Mouse (Mus musculus) liver, adult 2 months (tissue): ENCODE measurements around the gene Gm17304. TPM values are rescaled to one million over a fixed set of nuclear protein-coding genes. Genes with fewer than 3 reads are reported as not detected.

Experiments used
- DNase-seq: peaks from one replicate; pipeline ENCODE4 v3.0.0-alpha.2; 2011; ENCODE audit warnings: low read depth, low spot score; ENCODE audit errors: extremely low read depth
- H3K27ac ChIP-seq: fragments of 200-500 bp; replicated peaks from 2 replicates; pipeline ENCODE4 v1.5.1; 2012; ENCODE audit warnings: low read depth, mild to moderate bottlenecking, control low read depth, inconsistent platforms, low read length; ENCODE audit not compliant: insufficient read depth
- H3K27me3 ChIP-seq: fragments of 200-500 bp; 2 replicates; pipeline ENCODE4 v1.6.1; 2012; ENCODE audit warnings: mild to moderate bottlenecking, moderate library complexity, low read length, inconsistent platforms; ENCODE audit not compliant: control insufficient read depth, insufficient read depth
- H3K36me3 ChIP-seq: fragments of 200-500 bp; 2 replicates; pipeline ENCODE4 v1.6.1; 2012; ENCODE audit warnings: low read length, inconsistent platforms; ENCODE audit not compliant: control insufficient read depth, insufficient read depth
- H3K4me1 ChIP-seq: fragments of 200-500 bp; 2 replicates; pipeline ENCODE4 v1.6.1; 2011; ENCODE audit warnings: low read length; ENCODE audit not compliant: control insufficient read depth, insufficient read depth
- H3K4me3 ChIP-seq: fragments of 200-500 bp; 2 replicates; pipeline ENCODE4 v1.5.1; 2011; ENCODE audit warnings: low read depth, mild to moderate bottlenecking, control low read depth, low read length, moderate library complexity; ENCODE audit not compliant: insufficient read depth
- H3K79me2 ChIP-seq: fragments of 200-500 bp; 2 replicates; pipeline ENCODE4 v1.6.1; 2012; ENCODE audit warnings: inconsistent platforms, mild to moderate bottlenecking, low read length, moderate library complexity; ENCODE audit not compliant: control insufficient read depth, insufficient read depth
- H3K9ac ChIP-seq: fragments of 200-500 bp; 2 replicates; pipeline ENCODE4 v1.6.1; 2012; ENCODE audit warnings: low read depth, mild to moderate bottlenecking, control low read depth, inconsistent platforms, low read length
- CTCF ChIP-seq: fragments of 200-500 bp; IDR thresholded peaks from 2 replicates; pipeline ENCODE4 v1.5.1; 2011; ENCODE audit warnings: low read depth, low read length, control low read depth
- POLR2A ChIP-seq: fragments of 200-500 bp; IDR thresholded peaks from 2 replicates; pipeline ENCODE4 v1.6.1; 2011; ENCODE audit warnings: low read length, control low read depth; ENCODE audit not compliant: insufficient read depth; ENCODE audit errors: extremely low read depth
- WGBS: fragments of 180-500 bp; shearing (Covaris S2); methylation state at CpG from one replicate; pipeline ENCODE4 v1.1.7; 2018; 5-methylcytosine and 5-hydroxymethylcytosine counted together
- polyA plus RNA-seq: library from polyadenylated mRNA; depleted of rRNA; stranded (reverse); fragments of >200 nt; gene quantifications from 2 replicates; pipeline ENCODE4 v1.2.3, GENCODE M21; 2012
- total RNA-seq: library from RNA; depleted of rRNA; stranded (reverse); fragments of >200 nt; gene quantifications from 2 replicates; pipeline ENCODE4 v1.2.3, GENCODE M21; 2014

The Gm17304 gene
- total and polyA plus RNA-seq, 2 experiments, result not detected

DNA sequence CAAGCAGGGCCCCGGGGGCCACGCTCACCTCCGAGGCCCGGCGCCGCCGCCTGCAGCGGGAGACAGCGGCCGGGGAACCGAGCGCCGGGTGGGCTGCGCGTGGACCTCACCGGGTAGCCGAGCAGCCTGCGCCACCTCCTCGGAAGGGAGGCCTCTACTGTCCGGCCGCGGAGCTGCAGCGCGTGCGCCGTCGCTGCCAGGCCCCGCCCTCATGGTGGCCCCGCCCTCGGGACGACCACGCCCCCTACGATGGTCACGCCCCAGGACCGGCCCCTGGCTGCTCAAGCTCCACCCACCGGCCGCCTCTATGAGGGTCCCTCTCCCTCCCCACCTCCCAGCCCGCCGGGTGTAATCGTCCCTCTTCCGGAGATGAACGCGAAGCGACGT is 34.3 kb upstream of the Gm17304 start:
- DNase-seq, result peak; percentile 36
- no peaks in the 10 kb centered on the region for H3K27me3 ChIP-seq
- WGBS, result 1% methylated on average over 43 of the region's 45 CpGs
- no peaks in the 10 kb centered on the region for H3K36me3 ChIP-seq
- no peaks in the 10 kb centered on the region for H3K79me2 ChIP-seq
- peak overlapping the region; percentile 55 for H3K4me3 ChIP-seq
- H3K27ac ChIP-seq, result no peak overlapping the region
- peak; percentile 78 for TF ChIP-seq CTCF
- no peak for TF ChIP-seq POLR2A
- no peaks in the 10 kb centered on the region; the same call in 1 of the 2 replicates for H3K4me1 ChIP-seq
- H3K9ac ChIP-seq, result peak overlapping the region; percentile 83

DNA sequence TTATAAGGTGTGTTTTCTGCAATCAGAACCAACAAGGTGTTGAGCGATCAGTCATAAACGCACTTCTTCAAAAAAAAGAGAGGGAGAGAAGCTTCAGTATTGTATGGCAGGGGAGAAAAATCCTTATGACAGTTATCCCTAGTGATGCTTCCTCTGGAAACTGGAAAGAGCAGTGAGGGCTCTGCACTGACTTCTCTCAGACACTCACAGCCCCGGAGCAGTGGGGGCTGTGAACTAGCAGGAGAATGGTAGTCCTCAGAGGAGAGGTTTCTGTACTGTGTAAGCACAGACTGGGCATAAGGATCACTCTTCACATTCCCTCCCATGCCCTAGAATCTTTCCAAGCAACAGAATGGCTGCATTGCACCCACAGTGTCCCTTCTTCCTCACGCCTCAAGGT is 33.8 kb upstream of the Gm17304 start:
- no peak overlapping the region for H3K27ac ChIP-seq
- no peaks in the 10 kb centered on the region; the same call in 1 of the 2 replicates for H3K4me1 ChIP-seq
- DNase-seq, result no peak
- H3K4me3 ChIP-seq, result no peak overlapping the region
- H3K9ac ChIP-seq, result no peak overlapping the region
- no peaks in the 10 kb centered on the region for H3K27me3 ChIP-seq
- 43% methylated on average over 4 of the region's 4 CpGs for WGBS
- H3K79me2 ChIP-seq, result no peaks in the 10 kb centered on the region
- TF ChIP-seq POLR2A (no peak), CTCF (no peak)
- no peaks in the 10 kb centered on the region for H3K36me3 ChIP-seq

DNA sequence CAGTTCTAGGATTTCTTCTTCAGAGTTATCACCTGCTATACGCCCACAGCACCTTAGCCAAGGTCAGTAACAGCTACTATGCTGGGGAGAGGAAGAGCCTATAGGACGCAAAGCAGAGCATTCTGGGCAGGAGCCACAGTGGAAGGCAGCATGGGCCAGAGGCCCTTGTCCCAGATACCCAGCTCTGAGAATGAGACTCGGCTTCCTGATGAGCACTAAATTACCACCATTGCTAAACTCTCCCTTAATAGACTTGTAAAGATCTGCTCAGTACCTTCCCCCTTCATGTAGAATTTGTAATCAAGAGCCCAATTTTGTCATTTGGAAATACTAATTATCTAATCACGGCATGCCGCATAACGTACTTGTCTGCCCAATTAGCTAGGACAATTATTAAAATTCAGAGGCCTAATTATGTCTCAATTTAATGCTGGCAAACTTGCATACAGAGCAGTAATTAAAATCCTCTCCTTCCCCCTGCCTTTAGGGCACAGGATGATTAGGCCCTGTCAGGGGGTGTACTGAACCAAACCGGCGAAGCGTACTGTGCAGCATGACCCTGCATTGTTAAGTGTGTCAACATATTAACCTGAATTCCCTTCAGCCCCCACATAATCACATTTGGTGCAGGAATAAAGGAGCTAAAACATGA is 31.5 kb upstream of the Gm17304 start:
- Histone ChIP-seq H3K9ac (no peak overlapping the region), H3K4me1 (peaks cover 6% of the 10 kb centered on the region; the same call in 1 of the 2 replicates), H3K27me3 (no peaks in the 10 kb centered on the region), H3K36me3 (no peaks in the 10 kb centered on the region), H3K4me3 (no peak overlapping the region), H3K79me2 (no peaks in the 10 kb centered on the region), H3K27ac (no peak overlapping the region)
- DNase-seq, result no peak
- 93% methylated on average over 9 of the region's 9 CpGs for WGBS
- TF ChIP-seq POLR2A (no peak), CTCF (no peak)

DNA sequence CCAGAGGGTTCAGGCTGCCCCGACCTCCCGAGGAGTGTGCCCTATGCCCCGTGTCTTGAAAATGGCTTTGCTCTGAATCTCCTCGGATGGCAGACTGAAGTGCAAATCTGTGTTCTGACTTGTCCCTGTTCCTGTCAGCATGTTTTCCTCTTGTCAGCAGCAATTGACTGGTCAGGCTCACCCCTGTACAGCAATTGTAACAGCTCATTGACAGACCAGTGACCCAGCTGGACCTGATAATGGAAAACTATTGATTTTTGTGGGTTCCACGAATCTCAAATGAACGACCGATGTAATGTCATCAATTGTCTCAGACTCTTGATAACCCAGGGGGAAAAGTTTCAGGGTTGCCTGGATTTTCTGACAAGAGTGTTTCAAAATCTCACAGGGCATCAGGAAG is 28.0 kb upstream of the Gm17304 start:
- H3K27me3 ChIP-seq, result no peaks in the 10 kb centered on the region
- no peak overlapping the region for H3K9ac ChIP-seq
- TF ChIP-seq CTCF (no peak), POLR2A (no peak)
- H3K27ac ChIP-seq, result no peak overlapping the region; the same call in 1 of the 2 replicates
- H3K4me1 ChIP-seq, result peaks cover 6% of the 10 kb centered on the region; the same call in 1 of the 2 replicates
- no peaks in the 10 kb centered on the region for H3K79me2 ChIP-seq
- no peaks in the 10 kb centered on the region for H3K36me3 ChIP-seq
- WGBS, result 22% methylated on average over 7 of the region's 7 CpGs
- peak; percentile 93 for DNase-seq
- no peak overlapping the region for H3K4me3 ChIP-seq

DNA sequence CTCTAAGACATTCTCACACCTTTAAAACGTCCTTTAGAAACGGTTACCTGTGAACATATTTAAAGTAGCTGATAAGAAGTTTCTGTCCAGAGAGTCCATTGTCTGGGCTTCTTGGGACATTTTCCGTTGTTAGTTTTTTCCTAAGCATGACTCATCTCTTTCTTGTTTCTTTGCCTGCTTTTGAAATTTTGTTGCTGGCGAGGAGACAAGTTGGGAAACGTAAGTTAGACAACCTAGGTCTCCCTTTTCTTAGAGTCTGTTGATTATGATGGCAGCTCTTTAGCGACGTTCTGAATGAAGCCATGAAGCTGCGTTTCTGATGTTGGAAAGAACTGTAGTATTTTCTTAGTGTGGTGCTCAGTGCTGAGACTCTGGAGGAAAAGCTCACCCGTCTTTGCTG is 19.9 kb upstream of the Gm17304 start:
- whole genome bisulfite sequencing, result 96% methylated on average over 9 of the region's 9 CpGs
- Histone ChIP-seq H3K36me3 (no peaks in the 10 kb centered on the region), H3K27ac (no peak overlapping the region), H3K4me3 (no peak overlapping the region), H3K9ac (no peak overlapping the region), H3K79me2 (no peaks in the 10 kb centered on the region), H3K4me1 (no peaks in the 10 kb centered on the region), H3K27me3 (no peaks in the 10 kb centered on the region)
- DNase-seq, result no peak
- TF ChIP-seq POLR2A (no peak), CTCF (no peak)

DNA sequence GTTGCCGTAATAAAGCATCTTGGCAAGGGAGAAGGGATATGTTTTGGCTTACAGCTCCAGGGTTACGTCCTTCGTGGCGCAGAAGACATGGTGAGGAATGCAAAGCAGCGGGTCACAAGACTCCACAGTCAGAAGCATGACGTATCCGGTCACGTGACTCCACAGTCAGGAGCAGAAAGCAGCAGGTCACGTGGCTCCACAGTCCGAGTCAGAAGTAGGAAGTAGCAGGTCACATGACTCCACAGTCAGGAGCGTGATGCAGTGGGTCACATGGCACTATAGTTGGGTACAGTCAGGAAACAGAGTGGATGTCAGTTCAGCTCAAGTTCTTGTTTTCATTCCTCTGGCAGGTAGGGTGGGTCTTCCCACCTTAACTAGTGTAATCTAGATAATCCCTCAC is 19.2 kb upstream of the Gm17304 start:
- Histone ChIP-seq H3K27me3 (no peaks in the 10 kb centered on the region), H3K79me2 (no peaks in the 10 kb centered on the region), H3K27ac (no peak overlapping the region), H3K4me1 (no peaks in the 10 kb centered on the region), H3K9ac (no peak overlapping the region), H3K36me3 (no peaks in the 10 kb centered on the region), H3K4me3 (no peak overlapping the region)
- TF ChIP-seq CTCF, result no peak
- 95% methylated on average over 11 of the region's 11 CpGs for WGBS
- DNase-seq, result no peak
